Mouse (Mus musculus) hindbrain, embryonic 12.5 days (tissue): Measurements from ENCODE around the gene Jund. TPM values are rescaled to one million over a fixed set of nuclear protein-coding genes. Genes with fewer than 3 reads are reported as not detected.

ENCODE experiments used
- ATAC-seq: fragments of 200-750 bp; cut with Nextera tagmentation; 2 replicates; pipeline ENCODE4 v1.8.0; 2017; ENCODE audit warnings: moderate TSS enrichment; ENCODE audit not compliant: low FRiP score
- H3K27ac ChIP-seq: fragments of 300-500 bp; sonication (generic); 2 replicates; pipeline ENCODE4 v1.5.1; 2016; ENCODE audit warnings: mild to moderate bottlenecking
- H3K27me3 ChIP-seq: fragments of 300-500 bp; sonication (generic); 2 replicates; pipeline ENCODE4 v1.6.1; 2016; ENCODE audit warnings: mild to moderate bottlenecking
- H3K36me3 ChIP-seq: fragments of 300-500 bp; sonication (generic); 2 replicates; pipeline ENCODE4 v1.6.1; 2016; ENCODE audit warnings: mild to moderate bottlenecking
- H3K4me1 ChIP-seq: fragments of 300-500 bp; sonication (generic); 2 replicates; pipeline ENCODE4 v1.6.1; 2016
- H3K4me2 ChIP-seq: fragments of 300-500 bp; sonication (generic); replicated peaks from 2 replicates; pipeline ENCODE4 v1.6.1; 2016; ENCODE audit warnings: mild to moderate bottlenecking
- H3K4me3 ChIP-seq: fragments of 300-500 bp; sonication (generic); 2 replicates; pipeline ENCODE4 v1.5.1; 2016; ENCODE audit warnings: mild to moderate bottlenecking
- H3K9ac ChIP-seq: fragments of 300-500 bp; sonication (generic); 2 replicates; pipeline ENCODE4 v1.6.1; 2016; ENCODE audit warnings: mild to moderate bottlenecking, moderate library complexity
- H3K9me3 ChIP-seq: fragments of 300-500 bp; sonication (generic); replicated peaks from 2 replicates; pipeline ENCODE4 v1.6.1; 2016; ENCODE audit warnings: mild to moderate bottlenecking
- WGBS: fragments of 180-500 bp; shearing (Covaris S2); methylation state at CpG from one replicate; pipeline ENCODE4 v1.1.7; 2016; 5-methylcytosine and 5-hydroxymethylcytosine counted together
- polyA plus RNA-seq: library from polyadenylated mRNA; unstranded; fragments of >200 nt; fragmentation: Nextera tagmentation; extraction: Ambion mirVana; gene quantifications from 2 replicates; pipeline ENCODE4 v1.2.1, GENCODE M21; 2016

Gene Jund
- polyA plus RNA-seq, 1 experiment from 2014 or later, result 186 TPM

DNA sequence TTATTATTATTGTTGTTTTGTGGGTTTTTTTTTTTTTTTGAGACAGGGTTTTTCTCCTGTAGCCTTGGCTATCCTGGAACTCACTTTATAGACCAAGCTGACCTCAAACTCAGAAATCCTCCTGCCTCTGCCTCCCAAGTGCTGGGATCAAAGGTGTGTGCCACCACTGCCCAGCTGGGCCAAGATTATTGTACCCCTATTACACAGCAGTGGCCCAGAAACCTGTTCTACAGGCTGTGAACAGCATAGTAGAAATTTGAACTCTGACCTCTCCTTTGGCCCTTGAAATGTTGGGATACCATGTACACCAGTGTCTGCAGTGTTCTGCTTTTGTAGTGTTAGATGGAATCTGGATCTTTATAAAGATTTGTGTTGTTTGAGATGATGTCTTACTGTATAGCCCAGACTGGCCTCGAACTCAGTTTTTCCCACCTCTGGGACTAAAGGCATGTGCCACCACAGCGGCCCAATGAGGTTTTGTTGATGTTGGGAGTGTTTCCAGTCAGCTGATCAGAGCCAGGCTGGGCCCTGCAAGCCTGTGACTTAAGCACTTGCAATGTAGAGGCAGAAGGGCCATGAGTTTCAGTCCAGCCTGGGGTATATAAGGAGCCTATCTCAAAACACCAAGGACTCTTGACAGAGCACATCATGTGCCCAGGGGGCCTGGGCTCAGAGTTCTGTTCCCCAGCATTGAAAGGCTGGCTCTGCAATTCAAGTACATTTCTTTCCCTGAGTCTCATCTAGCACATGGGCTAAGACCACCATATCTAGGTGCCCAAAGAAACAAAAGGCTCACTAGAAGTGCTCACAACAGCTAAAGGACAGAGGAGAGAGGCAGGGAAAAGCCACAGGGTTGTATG is 3.5 kb downstream of the Jund start:
- ATAC-seq, result no peak
- Histone ChIP-seq H3K9me3 (no peaks in the 10 kb centered on the region), H3K4me3 (no peak overlapping the region), H3K4me2 (peak overlapping the region; percentile 68), H3K27me3 (no peaks in the 10 kb centered on the region), H3K27ac (no peak overlapping the region), H3K36me3 (peaks cover 18% of the 10 kb centered on the region), H3K4me1 (peaks cover 37% of the 10 kb centered on the region), H3K9ac (no peak overlapping the region)
- 81% methylated on average over 2 of the region's 2 CpGs for WGBS

GRCm38 (mm10) chr8:70702842-70703182 is 4.1 kb downstream of the Jund start:
- ATAC-seq, result no peak
- no peak overlapping the region for H3K4me3 ChIP-seq
- no peak overlapping the region for H3K9ac ChIP-seq
- peaks cover 18% of the 10 kb centered on the region for H3K36me3 ChIP-seq
- no peak overlapping the region for H3K4me2 ChIP-seq
- H3K27ac ChIP-seq, result no peak overlapping the region
- H3K27me3 ChIP-seq, result no peaks in the 10 kb centered on the region
- peaks cover 32% of the 10 kb centered on the region for H3K4me1 ChIP-seq
- no peaks in the 10 kb centered on the region for H3K9me3 ChIP-seq
- WGBS, result 86% methylated on average over 3 of the region's 3 CpGs

GRCm38 (mm10) chr8:70703287-70703686 is 4.5 kb downstream of the Jund start, which contains the start of gene Iqcn:
Gene Iqcn (plus strand): TSS chr8:70703457.
- Histone ChIP-seq H3K27ac (no peak within 1 kb of the TSS), H3K9ac (0 out of 2 replicates have a peak within 1 kb of the TSS, but pooled peaks have one; percentile 8), H3K4me1 (peaks cover 27% of the 10 kb centered on the region), H3K36me3 (peaks cover 18% of the 10 kb centered on the region), H3K27me3 (no peaks in the 10 kb centered on the region), H3K4me2 (peak within 1 kb of the TSS; percentile 68), H3K4me3 (no peak within 1 kb of the TSS), H3K9me3 (no peaks in the 10 kb centered on the region)
- no peak for ATAC-seq
- 95% methylated on average over 3 of the region's 3 CpGs for WGBS

- Histone ChIP-seq H3K9ac (no peak overlapping the region), H3K27me3 (0 out of 2 replicates have a peak, but pooled peaks cover 7% of the 10 kb centered on the region), H3K4me2 (no peak overlapping the region), H3K9me3 (no peaks in the 10 kb centered on the region), H3K4me1 (peaks cover 4% of the 10 kb centered on the region; the same call in 1 of the 2 replicates), H3K27ac (no peak overlapping the region), H3K36me3 (peaks cover 10% of the 10 kb centered on the region), H3K4me3 (no peak overlapping the region)
- 86% methylated on average over 14 of the region's 14 CpGs for whole genome bisulfite sequencing
- ATAC-seq, result no peak
Measured at GRCm38 (mm10) chr8:70708281-70708680, 9.5 kb downstream of the Jund start.

DNA sequence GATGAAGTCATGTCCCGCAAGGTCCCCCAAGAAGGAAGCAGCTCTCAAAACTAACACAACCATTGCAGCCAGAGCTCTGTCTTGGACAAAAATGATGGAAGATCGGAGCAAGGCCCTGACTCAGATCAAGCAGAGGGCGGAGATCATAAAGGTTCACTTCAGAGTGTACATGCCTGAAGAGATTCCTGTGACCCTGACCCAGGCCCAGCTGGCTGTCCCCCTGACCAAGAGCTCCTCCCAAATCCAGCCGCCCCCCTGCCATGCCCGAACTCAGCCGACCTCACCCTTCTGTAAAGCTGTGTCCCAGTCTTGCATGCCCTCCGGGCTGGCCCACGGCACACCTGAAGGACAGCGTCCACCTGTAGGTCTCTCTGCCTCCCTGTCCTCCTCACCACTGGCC is 11.0 kb downstream of the Jund start:
- ATAC-seq, result no peak
- H3K4me3 ChIP-seq, result no peak overlapping the region
- H3K9ac ChIP-seq, result no peak overlapping the region
- no peak overlapping the region for H3K27ac ChIP-seq
- H3K27me3 ChIP-seq, result 0 out of 2 replicates have a peak, but pooled peaks cover 7% of the 10 kb centered on the region
- no peak overlapping the region for H3K4me2 ChIP-seq
- H3K36me3 ChIP-seq, result peaks cover 3% of the 10 kb centered on the region
- no peaks in the 10 kb centered on the region for H3K9me3 ChIP-seq
- peaks cover 7% of the 10 kb centered on the region; the same call in 1 of the 2 replicates for H3K4me1 ChIP-seq
- WGBS, result 87% methylated on average over 9 of the region's 9 CpGs

DNA sequence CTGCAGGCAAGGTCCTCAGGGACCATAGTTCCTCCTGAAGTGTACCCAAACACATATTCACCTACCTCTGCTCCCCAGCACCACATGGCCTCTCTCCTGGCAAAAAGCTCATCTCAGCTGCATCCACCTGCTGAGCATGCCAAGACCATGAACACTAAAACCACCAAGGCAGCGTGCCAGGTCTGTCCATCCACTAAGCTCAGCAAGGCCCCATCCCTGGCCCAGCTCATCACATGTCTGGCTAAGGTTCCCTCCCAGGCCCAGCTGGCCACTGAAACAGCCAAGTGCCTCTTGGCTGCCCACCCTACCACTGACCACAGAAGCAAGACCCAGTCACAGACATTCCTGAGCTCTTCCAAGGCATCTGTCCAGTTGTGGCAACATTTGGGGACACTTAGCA is 11.5 kb downstream of the Jund start:
- Histone ChIP-seq H3K36me3 (peaks cover 3% of the 10 kb centered on the region; the same call in 1 of the 2 replicates), H3K4me3 (no peak overlapping the region), H3K9ac (no peak overlapping the region), H3K4me1 (peaks cover 7% of the 10 kb centered on the region; the same call in 1 of the 2 replicates), H3K27me3 (0 out of 2 replicates have a peak, but pooled peaks cover 7% of the 10 kb centered on the region), H3K9me3 (no peaks in the 10 kb centered on the region), H3K27ac (no peak overlapping the region), H3K4me2 (no peak overlapping the region)
- no peak for ATAC-seq
- 94% methylated on average over 1 of the region's 1 CpGs for WGBS

- Histone ChIP-seq H3K4me1 (peaks cover 7% of the 10 kb centered on the region; the same call in 1 of the 2 replicates), H3K36me3 (peaks cover 3% of the 10 kb centered on the region; the same call in 1 of the 2 replicates), H3K9me3 (no peaks in the 10 kb centered on the region), H3K27ac (no peak overlapping the region), H3K9ac (no peak overlapping the region), H3K4me3 (no peak overlapping the region), H3K27me3 (0 out of 2 replicates have a peak, but pooled peaks cover 7% of the 10 kb centered on the region), H3K4me2 (no peak overlapping the region)
- ATAC-seq, result no peak
- WGBS, result 86% methylated on average over 11 of the region's 11 CpGs
Measured at GRCm38 (mm10) chr8:70711041-70711440, 12.3 kb downstream of the Jund start.

DNA sequence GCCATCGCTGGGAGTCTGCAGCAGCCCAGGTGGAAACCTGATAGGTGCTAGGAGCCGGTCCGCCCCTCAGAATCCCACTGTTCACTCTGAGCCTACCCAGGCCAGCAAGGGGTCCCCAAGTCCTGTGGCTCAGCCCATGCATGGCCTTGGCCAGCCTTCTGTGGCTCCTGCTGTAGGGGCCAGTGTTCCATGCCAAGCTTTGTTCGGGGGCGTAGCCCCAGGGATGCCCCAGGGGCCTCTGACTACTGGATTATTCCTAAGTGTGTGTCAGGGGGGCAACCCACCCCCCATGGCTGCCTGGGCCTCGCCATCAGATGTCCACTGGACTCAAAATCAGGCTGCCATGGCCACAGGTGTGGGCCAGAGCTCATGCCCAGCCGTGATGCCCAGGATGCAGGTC is 15.2 kb downstream of the Jund start:
- H3K9me3 ChIP-seq, result no peaks in the 10 kb centered on the region
- WGBS, result 75% methylated on average over 7 of the region's 7 CpGs
- no peak overlapping the region for H3K27ac ChIP-seq
- H3K4me3 ChIP-seq, result no peak overlapping the region
- H3K9ac ChIP-seq, result no peak overlapping the region; the same call in 1 of the 2 replicates
- no peak for ATAC-seq
- no peaks in the 10 kb centered on the region for H3K36me3 ChIP-seq
- no peak overlapping the region for H3K4me2 ChIP-seq
- H3K27me3 ChIP-seq, result 0 out of 2 replicates have a peak, but pooled peaks cover 12% of the 10 kb centered on the region
- H3K4me1 ChIP-seq, result peaks cover 7% of the 10 kb centered on the region; the same call in 1 of the 2 replicates

DNA sequence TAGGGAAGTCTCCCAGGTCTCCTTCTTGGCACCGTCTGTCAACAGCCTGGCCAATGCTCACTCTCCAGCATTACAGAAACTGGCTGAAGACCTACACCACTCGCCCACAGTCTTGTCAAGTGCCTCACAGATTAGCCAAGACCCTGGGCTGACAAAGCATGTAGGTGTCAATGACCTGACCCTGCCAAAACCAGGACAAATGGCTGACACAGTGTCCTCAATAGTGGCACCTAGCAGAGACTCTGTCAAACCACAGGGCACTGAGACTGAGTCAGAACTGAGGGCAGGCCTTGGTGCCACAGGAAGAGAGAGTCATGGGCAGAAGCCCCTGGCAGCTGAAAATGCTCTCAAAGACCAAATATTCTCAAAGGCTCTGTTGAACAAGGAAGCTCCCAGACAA is 16.3 kb downstream of the Jund start:
- 73% methylated on average over 2 of the region's 2 CpGs for WGBS
- no peaks in the 10 kb centered on the region for H3K9me3 ChIP-seq
- H3K27ac ChIP-seq, result no peak overlapping the region
- no peak overlapping the region for H3K4me3 ChIP-seq
- H3K4me1 ChIP-seq, result peaks cover 7% of the 10 kb centered on the region; the same call in 1 of the 2 replicates
- no peak overlapping the region for H3K9ac ChIP-seq
- ATAC-seq, result no peak
- H3K4me2 ChIP-seq, result no peak overlapping the region
- H3K27me3 ChIP-seq, result peaks cover 17% of the 10 kb centered on the region; the same call in 1 of the 2 replicates
- H3K36me3 ChIP-seq, result no peaks in the 10 kb centered on the region

DNA sequence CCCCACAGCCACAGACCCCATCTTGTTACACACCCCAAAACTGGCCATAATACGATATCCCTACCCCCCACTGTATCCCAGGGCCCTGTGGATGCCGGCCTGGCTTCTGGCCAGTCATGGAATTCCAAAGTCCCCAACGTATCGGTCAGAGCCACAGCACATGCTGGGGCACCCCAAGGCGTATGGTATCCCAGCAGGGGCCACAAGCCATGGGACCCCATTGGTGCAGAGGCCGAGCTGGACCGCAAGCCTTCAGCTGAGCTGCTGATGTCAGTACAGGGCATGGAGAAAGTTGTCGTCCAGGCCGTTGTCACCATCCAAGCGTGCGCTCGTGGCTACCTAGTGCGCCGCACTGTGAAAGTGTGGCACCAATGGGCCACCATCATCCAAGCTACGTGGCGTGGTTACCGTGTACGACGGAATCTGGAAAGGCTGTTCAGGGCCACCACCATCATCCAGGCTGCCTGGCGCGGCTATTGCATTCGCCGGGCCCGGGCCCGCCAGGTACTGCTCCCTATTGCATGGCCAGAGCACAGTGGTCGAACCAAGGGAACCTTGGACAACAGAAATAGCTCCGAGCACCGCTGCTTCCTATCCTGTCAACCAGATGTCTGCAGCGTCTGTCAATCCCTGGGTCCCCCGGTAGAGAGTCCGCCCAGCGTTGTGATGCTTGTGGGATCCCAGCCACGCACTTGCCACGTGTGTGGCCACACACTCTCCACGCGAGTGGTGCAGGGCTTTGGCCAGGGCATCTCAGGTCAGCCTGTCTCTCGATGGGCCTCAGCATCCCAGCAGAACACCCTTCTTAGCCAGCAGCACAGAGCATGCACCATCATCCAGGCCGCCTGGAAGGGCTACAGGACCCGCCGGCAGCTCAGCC is 18.0 kb downstream of the Jund start:
- no peak for ATAC-seq
- H3K9ac ChIP-seq, result no peak overlapping the region
- peaks cover 7% of the 10 kb centered on the region; the same call in 1 of the 2 replicates for H3K4me1 ChIP-seq
- no peak overlapping the region for H3K4me3 ChIP-seq
- 86% methylated on average over 40 of the region's 40 CpGs for WGBS
- H3K4me2 ChIP-seq, result no peak overlapping the region
- H3K9me3 ChIP-seq, result no peaks in the 10 kb centered on the region
- H3K27ac ChIP-seq, result no peak overlapping the region
- H3K36me3 ChIP-seq, result no peaks in the 10 kb centered on the region
- peaks cover 19% of the 10 kb centered on the region; the same call in 1 of the 2 replicates for H3K27me3 ChIP-seq

- no peak; the same call in 1 of the 2 replicates for ATAC-seq
- Histone ChIP-seq H3K4me2 (0 out of 2 replicates have a peak within 1 kb of the TSS, but pooled peaks have one; percentile 15), H3K27ac (no peak within 1 kb of the TSS), H3K36me3 (no peaks in the 10 kb centered on the region), H3K4me1 (peaks cover 7% of the 10 kb centered on the region; the same call in 1 of the 2 replicates), H3K9me3 (no peaks in the 10 kb centered on the region), H3K9ac (no peak within 1 kb of the TSS), H3K27me3 (peaks cover 12% of the 10 kb centered on the region; the same call in 1 of the 2 replicates), H3K4me3 (no peak within 1 kb of the TSS)
- 4% methylated on average over 19 of the region's 19 CpGs for WGBS
Measured at GRCm38 (mm10) chr8:70718297-70718696, 19.5 kb downstream of the Jund start, which contains the start of gene Gm3336. Gene Gm3336 (plus strand): TSS chr8:70718543.
